Mouse (Mus musculus): ENCODE measurements around the gene Krtap5-4. TPM values are rescaled to one million over a fixed set of nuclear protein-coding genes. Genes with fewer than 3 reads are reported as not detected.

Gene Krtap5-4
- polyA plus RNA-seq, 1 experiment from 2014 or later: not detected

Other genes with a start within 250 kb of the Krtap5-4 start
- gene Mob2, start 242.5 kb upstream of the Krtap5-4 start, polyA plus RNA-seq (2015; fragmentation: Nextera tagmentation; extraction: Ambion mirVana): 92.2 and 93.5 TPM in 2 replicates
- gene Dusp8, start 207.7 kb upstream of the Krtap5-4 start, polyA plus RNA-seq (2015; fragmentation: Nextera tagmentation; extraction: Ambion mirVana): 0.34 and 0.58 TPM in 2 replicates
- not detected in 2 replicates for gene Gm45618, start 182.8 kb upstream of the Krtap5-4 start, polyA plus RNA-seq (2015; fragmentation: Nextera tagmentation; extraction: Ambion mirVana)
- gene Gm39115, start 167.5 kb upstream of the Krtap5-4 start, polyA plus RNA-seq (2015; fragmentation: Nextera tagmentation; extraction: Ambion mirVana): not detected in 2 replicates
- not detected in 2 replicates for gene Gm45337, start 158.9 kb upstream of the Krtap5-4 start, polyA plus RNA-seq (2015; fragmentation: Nextera tagmentation; extraction: Ambion mirVana)
- gene Gm29735, start 146.4 kb upstream of the Krtap5-4 start, polyA plus RNA-seq (2015; fragmentation: Nextera tagmentation; extraction: Ambion mirVana): not detected in 2 replicates
- not detected in 2 replicates for gene Gm4553, start 137.8 kb upstream of the Krtap5-4 start, polyA plus RNA-seq (2015; fragmentation: Nextera tagmentation; extraction: Ambion mirVana)
- gene Krtap5-2, start 127.5 kb upstream of the Krtap5-4 start, polyA plus RNA-seq (2015; fragmentation: Nextera tagmentation; extraction: Ambion mirVana): not detected in 2 replicates
- gene Gm10153, start 113.2 kb upstream of the Krtap5-4 start, polyA plus RNA-seq (2015; fragmentation: Nextera tagmentation; extraction: Ambion mirVana): not detected in 2 replicates
- not detected in 2 replicates for gene Krtap5-3, start 102.2 kb upstream of the Krtap5-4 start, polyA plus RNA-seq (2015; fragmentation: Nextera tagmentation; extraction: Ambion mirVana)
- not detected in 2 replicates for gene Gm7579, start 91.7 kb upstream of the Krtap5-4 start, polyA plus RNA-seq (2015; fragmentation: Nextera tagmentation; extraction: Ambion mirVana)
- gene Krtap5-5, start 73.6 kb upstream of the Krtap5-4 start, polyA plus RNA-seq (2015; fragmentation: Nextera tagmentation; extraction: Ambion mirVana): 0.16 TPM in 1 of 2 replicates, not detected in the other
- not detected in 2 replicates for gene Gm40460, start 62.5 kb upstream of the Krtap5-4 start, polyA plus RNA-seq (2015; fragmentation: Nextera tagmentation; extraction: Ambion mirVana)
- gene Gm2431, start 45.2 kb upstream of the Krtap5-4 start, polyA plus RNA-seq (2015; fragmentation: Nextera tagmentation; extraction: Ambion mirVana): not detected in 2 replicates
- not detected in 2 replicates for gene Gm4559, start 29.2 kb upstream of the Krtap5-4 start, polyA plus RNA-seq (2015; fragmentation: Nextera tagmentation; extraction: Ambion mirVana)
- gene Krtap5-1, start 6.4 kb upstream of the Krtap5-4 start, polyA plus RNA-seq (2015; fragmentation: Nextera tagmentation; extraction: Ambion mirVana): not detected in 2 replicates
- 8.5 and 10.6 TPM in 2 replicates for gene Ifitm10, start 70.2 kb downstream of the Krtap5-4 start, polyA plus RNA-seq (2015; fragmentation: Nextera tagmentation; extraction: Ambion mirVana)
- gene Gm49369, start 79.1 kb downstream of the Krtap5-4 start, polyA plus RNA-seq (2015; fragmentation: Nextera tagmentation; extraction: Ambion mirVana): 5.1 TPM in 1 of 2 replicates, not detected in the other
- gene Ctsd, start 84.5 kb downstream of the Krtap5-4 start, polyA plus RNA-seq (2015; fragmentation: Nextera tagmentation; extraction: Ambion mirVana): 395 and 403 TPM in 2 replicates
- 0.34 and 0.75 TPM in 2 replicates for gene Syt8, start 131.3 kb downstream of the Krtap5-4 start, polyA plus RNA-seq (2015; fragmentation: Nextera tagmentation; extraction: Ambion mirVana)
- gene Tnni2, start 138.3 kb downstream of the Krtap5-4 start, polyA plus RNA-seq (2015; fragmentation: Nextera tagmentation; extraction: Ambion mirVana): 14.1 and 14.3 TPM in 2 replicates
- 655 and 664 TPM in 2 replicates for gene Lsp1, start 157.3 kb downstream of the Krtap5-4 start, polyA plus RNA-seq (2015; fragmentation: Nextera tagmentation; extraction: Ambion mirVana)
- 4.7 and 5.2 TPM in 2 replicates for gene Tnnt3, start 195.3 kb downstream of the Krtap5-4 start, polyA plus RNA-seq (2015; fragmentation: Nextera tagmentation; extraction: Ambion mirVana)
- gene Mrpl23, start 229.1 kb downstream of the Krtap5-4 start, polyA plus RNA-seq (2015; fragmentation: Nextera tagmentation; extraction: Ambion mirVana): 20.1 and 20.7 TPM in 2 replicates

All from thymus, postnatal 0 days (tissue).